Mouse (Mus musculus) kidney, postnatal 36 days (tissue): ENCODE results near the gene Gm10837.
A peak's percentile ranks its signal among the peaks of the same experiment; 100 is the strongest.

Source experiments
- DNase-seq, 2 experiments: peaks; one replicate each; pipeline ENCODE4 v3.0.0; 2021 to 2022; ENCODE audit warnings: mixed read lengths in 2 of 2

Gene Gm10837

GRCm38 (mm10) chr14:122479461-122480109, 10.8 kb upstream of the Gm10837 start:
- no peak for DNase-seq

- DNase-seq: no peak
Observed at GRCm38 (mm10) chr14:122480355-122480754, 10.0 kb upstream of the Gm10837 start.

- no peak for DNase-seq
Observed at GRCm38 (mm10) chr14:122481181-122481580, 9.2 kb upstream of the Gm10837 start.

- no peak for DNase-seq
Observed at GRCm38 (mm10) chr14:122482081-122483023, 8.0 kb upstream of the Gm10837 start.

- no peak for DNase-seq
Observed at GRCm38 (mm10) chr14:122483024-122483385, 7.4 kb upstream of the Gm10837 start.

- DNase-seq: no peak
Observed at GRCm38 (mm10) chr14:122483556-122484421, 6.6 kb upstream of the Gm10837 start.

GRCm38 (mm10) chr14:122484458-122484843, 5.9 kb upstream of the Gm10837 start:
- DNase-seq: no peak

- no peak for DNase-seq
Observed at GRCm38 (mm10) chr14:122484844-122485551, 5.4 kb upstream of the Gm10837 start.

GRCm38 (mm10) chr14:122485635-122486181, 4.7 kb upstream of the Gm10837 start:
- no peak for DNase-seq

- DNase-seq: no peak
Observed at GRCm38 (mm10) chr14:122486611-122487010, 3.8 kb upstream of the Gm10837 start.

GRCm38 (mm10) chr14:122487366-122487765, 3.0 kb upstream of the Gm10837 start:
- no peak for DNase-seq

GRCm38 (mm10) chr14:122489041-122489440, 1.3 kb upstream of the Gm10837 start:
- no peak for DNase-seq

- DNase-seq: no peak
Observed at GRCm38 (mm10) chr14:122489686-122490414, 536 bp upstream of the Gm10837 start.

- DNase-seq: no peak
Observed at GRCm38 (mm10) chr14:122491521-122491920, 1.1 kb downstream of the Gm10837 start.

- DNase-seq: no peak
Observed at GRCm38 (mm10) chr14:122492015-122492414, 1.6 kb downstream of the Gm10837 start.

GRCm38 (mm10) chr14:122509058-122509457, 18.7 kb downstream of the Gm10837 start:
- DNase-seq: peak in 1 of 2 experiments; percentile 26

GRCm38 (mm10) chr14:122511519-122511918, 21.1 kb downstream of the Gm10837 start:
- DNase-seq: peak in 1 of 2 experiments; percentile 38

GRCm38 (mm10) chr14:122513511-122514036, 23.2 kb downstream of the Gm10837 start:
- DNase-seq: no peak

- DNase-seq: no peak
Observed at GRCm38 (mm10) chr14:122528475-122528874, 38.1 kb downstream of the Gm10837 start.

GRCm38 (mm10) chr14:122534017-122534924, 43.9 kb downstream of the Gm10837 start, which contains the start of gene Pcca:
TSS of gene Pcca (plus strand) at chr14:122534324.
- peak; percentile 98 for DNase-seq
